Mouse (Mus musculus): ENCODE results near the gene Irf1. TPM values are rescaled to one million over a fixed set of nuclear protein-coding genes. Genes with fewer than 3 reads are reported as not detected.
"Not testable (repeated sequence)": the region's sequence is repeated elsewhere in the genome, so short reads cannot be mapped to it uniquely, and the experiment has no call there.

The Irf1 gene
- polyA plus RNA-seq, 1 experiment from 2014 or later = 2.8 TPM

DNA sequence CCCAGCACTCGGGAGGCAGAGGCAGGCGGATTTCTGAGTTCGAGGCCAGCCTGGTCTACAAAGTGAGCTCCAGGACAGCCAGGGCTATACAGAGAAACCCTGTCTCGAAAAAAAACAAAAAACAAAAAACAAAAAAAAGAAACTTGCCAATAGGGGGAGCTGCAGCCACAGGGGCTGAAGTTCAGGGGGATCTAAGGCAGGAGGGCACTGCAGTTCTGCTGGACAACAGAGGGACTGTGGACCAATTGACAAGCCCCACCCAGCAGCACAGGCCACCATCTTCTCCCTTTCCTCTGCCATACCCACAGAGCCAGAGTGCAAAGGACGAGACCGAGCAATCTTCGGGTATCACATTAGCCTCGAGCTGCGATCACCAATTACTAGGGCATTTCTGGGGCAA, 11.8 kb upstream of the Irf1 start:
- not testable (repeated sequence) for H3K9ac ChIP-seq (ENCODE audit: low read length); H3K9me3 ChIP-seq (ENCODE audit: control insufficient read depth, low read length); H3K4me1 ChIP-seq (ENCODE audit: control insufficient read depth, insufficient read depth, low read length); DNase-seq (ENCODE audit: low spot score, missing footprints); ATAC-seq (ENCODE audit: low FRiP score); H3K36me3 ChIP-seq (ENCODE audit: control insufficient read depth, insufficient read depth, low read length); H3K4me2 ChIP-seq; H3K27ac ChIP-seq (ENCODE audit: low read depth, low read length); H3K4me3 ChIP-seq (ENCODE audit: low read depth, low read length)
- 88% methylated on average over 9 of the region's 9 CpGs for WGBS
- peaks cover 26% of the 10 kb centered on the region for H3K27me3 ChIP-seq (ENCODE audit: control insufficient read depth, insufficient read depth, low read length)

DNA sequence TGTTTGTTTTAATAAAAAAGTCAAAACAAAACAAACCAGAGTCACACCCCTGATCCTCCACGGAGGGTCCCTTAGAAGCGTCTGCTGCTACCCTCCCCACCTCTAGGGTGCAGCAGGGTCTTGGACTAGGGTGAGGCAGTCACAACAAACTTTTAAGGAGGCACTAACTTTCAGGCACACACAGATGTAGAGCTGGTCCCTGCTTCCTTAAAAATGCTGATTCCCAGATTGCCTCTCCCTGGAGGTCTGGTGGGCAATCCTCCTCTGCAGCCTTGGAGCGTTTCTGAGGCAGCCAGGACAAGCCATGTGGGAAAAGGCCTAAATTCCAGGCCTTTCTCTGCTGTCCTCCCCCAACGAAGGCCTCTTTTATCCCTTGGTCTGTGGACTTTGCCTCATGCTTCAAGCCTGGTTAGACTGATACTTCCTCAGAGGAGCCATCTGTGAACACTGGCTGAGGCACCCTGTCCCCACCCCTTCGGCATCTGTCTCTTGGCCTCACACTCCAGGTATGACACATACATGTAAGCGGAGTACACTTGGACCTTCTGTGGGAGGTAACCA, 10.9 kb upstream of the Irf1 start:
- Histone ChIP-seq H3K36me3 (ENCODE audit: control insufficient read depth, insufficient read depth, low read length) (no peaks in the 10 kb centered on the region), H3K4me1 (ENCODE audit: control insufficient read depth, insufficient read depth, low read length) (peaks cover 18% of the 10 kb centered on the region), H3K27ac (ENCODE audit: low read depth, low read length) (no peak overlapping the region), H3K9me3 (ENCODE audit: control insufficient read depth, low read length) (no peaks in the 10 kb centered on the region), H3K4me3 (ENCODE audit: low read depth, low read length) (no peak overlapping the region), H3K27me3 (ENCODE audit: control insufficient read depth, insufficient read depth, low read length) (peaks cover 30% of the 10 kb centered on the region), H3K9ac (ENCODE audit: low read length) (no peak overlapping the region), H3K4me2 (no peak overlapping the region)
- WGBS = 42% methylated on average over 6 of the region's 6 CpGs
- ATAC-seq (ENCODE audit: low FRiP score) (no peak), DNase-seq (ENCODE audit: low spot score, missing footprints) (no peak)

DNA sequence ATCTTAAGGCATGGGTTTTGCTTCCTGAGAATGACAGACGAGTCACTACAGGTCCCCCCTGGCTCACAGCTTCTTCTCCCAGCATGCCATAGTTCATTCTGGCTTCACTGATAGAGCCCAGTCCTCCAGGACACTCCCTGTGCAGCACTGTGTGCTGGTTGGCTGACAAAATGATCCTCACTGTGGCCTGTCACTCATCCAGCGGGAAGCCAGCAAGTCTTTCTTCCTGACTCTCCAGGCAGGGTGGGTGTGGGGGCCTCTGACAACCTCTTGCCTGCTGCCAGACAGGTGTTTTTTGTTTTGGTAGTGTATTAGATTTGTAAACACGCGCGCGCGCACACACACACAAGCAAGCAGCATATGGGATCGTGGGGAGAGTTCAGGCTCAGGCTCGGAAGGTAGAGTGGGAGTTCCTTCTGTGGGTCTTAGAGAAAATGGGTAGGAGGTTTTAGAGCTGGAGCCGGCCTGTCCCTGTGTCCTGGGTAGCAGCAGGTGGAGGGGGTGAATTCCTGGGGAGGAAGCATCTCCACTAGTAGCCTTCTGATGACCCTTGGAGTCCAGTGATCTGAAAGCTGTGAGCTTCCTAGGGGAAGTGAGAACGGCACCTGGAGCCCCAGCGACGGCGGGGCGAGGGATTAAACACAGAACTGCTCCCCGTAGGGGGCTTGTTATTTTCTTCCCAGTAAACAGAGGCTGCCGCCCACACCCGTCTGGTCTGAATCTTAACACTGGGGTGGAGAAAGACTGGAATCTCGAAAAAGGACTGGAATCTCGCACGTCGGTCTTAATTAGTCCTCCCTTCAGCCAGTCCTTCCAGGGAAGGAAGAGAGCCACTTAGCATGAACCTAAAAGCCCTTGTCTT, 10.0 kb upstream of the Irf1 start:
- Histone ChIP-seq H3K36me3 (ENCODE audit: control insufficient read depth, insufficient read depth, low read length) (no peaks in the 10 kb centered on the region), H3K4me3 (ENCODE audit: low read depth, low read length) (no peak overlapping the region), H3K9ac (ENCODE audit: low read length) (no peak overlapping the region), H3K9me3 (ENCODE audit: control insufficient read depth, low read length) (no peaks in the 10 kb centered on the region), H3K27ac (ENCODE audit: low read depth, low read length) (no peak overlapping the region), H3K27me3 (ENCODE audit: control insufficient read depth, insufficient read depth, low read length) (peaks cover 34% of the 10 kb centered on the region), H3K4me1 (ENCODE audit: control insufficient read depth, insufficient read depth, low read length) (peaks cover 20% of the 10 kb centered on the region), H3K4me2 (peak overlapping the region; percentile 12)
- ATAC-seq (ENCODE audit: low FRiP score) (no peak), DNase-seq (ENCODE audit: low spot score, missing footprints) (peak; percentile 89)
- 7% methylated on average over 22 of the region's 22 CpGs for WGBS

DNA sequence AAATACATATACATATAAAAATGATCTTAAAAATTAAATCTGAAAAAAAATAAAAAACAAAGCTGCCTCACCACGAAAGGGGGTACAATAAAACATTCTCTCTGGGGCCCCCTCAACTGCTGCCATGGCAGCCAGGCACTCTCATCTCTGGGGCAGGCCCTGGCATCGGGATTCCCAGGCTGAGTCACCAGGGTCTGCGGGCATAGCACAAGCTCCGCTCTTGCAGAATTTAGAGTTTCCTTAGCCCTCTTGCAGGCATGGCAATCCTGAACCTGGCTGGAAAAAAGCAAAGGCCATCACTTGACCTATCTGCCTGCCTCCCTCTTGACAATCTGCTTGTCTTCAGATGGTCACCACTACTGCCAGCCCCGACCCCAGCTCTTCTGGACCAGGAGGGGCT, 8.5 kb upstream of the Irf1 start:
- ATAC-seq (ENCODE audit: low FRiP score) (no peak), DNase-seq (ENCODE audit: low spot score, missing footprints) (no peak)
- H3K36me3 ChIP-seq (ENCODE audit: control insufficient read depth, insufficient read depth, low read length) = no peaks in the 10 kb centered on the region
- H3K27me3 ChIP-seq (ENCODE audit: control insufficient read depth, insufficient read depth, low read length) = peaks cover 34% of the 10 kb centered on the region
- H3K4me2 ChIP-seq = no peak overlapping the region
- H3K9me3 ChIP-seq (ENCODE audit: control insufficient read depth, low read length) = no peaks in the 10 kb centered on the region
- H3K4me1 ChIP-seq (ENCODE audit: control insufficient read depth, insufficient read depth, low read length) = peaks cover 20% of the 10 kb centered on the region
- 76% methylated on average over 5 of the region's 5 CpGs for WGBS
- no peak overlapping the region for H3K9ac ChIP-seq (ENCODE audit: low read length)
- H3K4me3 ChIP-seq (ENCODE audit: low read depth, low read length) = no peak overlapping the region
- H3K27ac ChIP-seq (ENCODE audit: low read depth, low read length) = no peak overlapping the region

DNA sequence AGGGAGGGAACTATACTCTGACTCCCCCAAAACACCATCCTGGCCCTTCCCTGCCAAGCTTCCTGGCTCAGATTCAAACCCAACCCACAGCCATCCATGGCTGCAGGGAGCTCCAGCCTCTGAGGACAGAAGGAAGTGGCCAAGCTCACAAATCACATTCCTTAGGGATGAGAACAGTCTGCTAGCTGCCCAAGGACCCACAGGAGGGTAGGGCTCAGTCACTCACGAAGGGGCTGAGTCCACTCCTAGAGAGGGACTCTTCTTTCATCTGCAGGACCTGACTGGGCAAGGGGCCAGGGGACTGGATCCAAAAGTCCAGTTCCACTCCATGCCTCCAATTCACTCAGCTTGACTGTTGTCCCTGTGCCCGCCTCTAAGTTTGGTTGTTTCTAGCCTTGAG, 8.0 kb upstream of the Irf1 start:
- Histone ChIP-seq H3K27ac (ENCODE audit: low read depth, low read length) (no peak overlapping the region), H3K9ac (ENCODE audit: low read length) (no peak overlapping the region), H3K27me3 (ENCODE audit: control insufficient read depth, insufficient read depth, low read length) (peaks cover 34% of the 10 kb centered on the region), H3K36me3 (ENCODE audit: control insufficient read depth, insufficient read depth, low read length) (no peaks in the 10 kb centered on the region), H3K9me3 (ENCODE audit: control insufficient read depth, low read length) (no peaks in the 10 kb centered on the region), H3K4me2 (no peak overlapping the region), H3K4me1 (ENCODE audit: control insufficient read depth, insufficient read depth, low read length) (peaks cover 20% of the 10 kb centered on the region), H3K4me3 (ENCODE audit: low read depth, low read length) (no peak overlapping the region)
- WGBS = 65% methylated on average over 2 of the region's 2 CpGs
- DNase-seq (ENCODE audit: low spot score, missing footprints) (no peak), ATAC-seq (ENCODE audit: low FRiP score) (no peak)

DNA sequence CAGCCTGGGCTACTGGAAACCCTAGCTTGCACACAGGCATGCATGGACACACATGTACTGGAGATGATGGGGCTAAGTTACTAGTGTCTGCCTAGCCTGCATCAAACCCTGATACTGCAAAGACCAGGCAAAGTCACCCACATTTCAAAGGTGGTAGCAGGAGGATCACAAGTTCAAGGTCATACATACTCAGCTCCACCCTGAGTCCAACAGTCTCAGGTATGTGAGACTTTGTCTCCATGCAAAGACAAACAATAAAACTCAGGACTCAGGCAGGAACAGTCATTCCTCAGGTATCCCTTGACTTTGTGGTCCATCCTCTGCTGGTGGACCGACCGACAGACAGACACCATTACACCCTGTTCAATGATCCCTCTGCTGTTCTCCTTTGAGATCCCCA, 7.4 kb upstream of the Irf1 start:
- H3K36me3 ChIP-seq (ENCODE audit: control insufficient read depth, insufficient read depth, low read length) = no peaks in the 10 kb centered on the region
- no peaks in the 10 kb centered on the region for H3K9me3 ChIP-seq (ENCODE audit: control insufficient read depth, low read length)
- DNase-seq (ENCODE audit: low spot score, missing footprints) (no peak), ATAC-seq (ENCODE audit: low FRiP score) (no peak)
- no peak overlapping the region for H3K4me2 ChIP-seq
- H3K4me3 ChIP-seq (ENCODE audit: low read depth, low read length) = no peak overlapping the region
- no peak overlapping the region for H3K9ac ChIP-seq (ENCODE audit: low read length)
- H3K4me1 ChIP-seq (ENCODE audit: control insufficient read depth, insufficient read depth, low read length) = peaks cover 20% of the 10 kb centered on the region
- peaks cover 34% of the 10 kb centered on the region for H3K27me3 ChIP-seq (ENCODE audit: control insufficient read depth, insufficient read depth, low read length)
- no peak overlapping the region for H3K27ac ChIP-seq (ENCODE audit: low read depth, low read length)
- WGBS = 62% methylated on average over 2 of the region's 2 CpGs

DNA sequence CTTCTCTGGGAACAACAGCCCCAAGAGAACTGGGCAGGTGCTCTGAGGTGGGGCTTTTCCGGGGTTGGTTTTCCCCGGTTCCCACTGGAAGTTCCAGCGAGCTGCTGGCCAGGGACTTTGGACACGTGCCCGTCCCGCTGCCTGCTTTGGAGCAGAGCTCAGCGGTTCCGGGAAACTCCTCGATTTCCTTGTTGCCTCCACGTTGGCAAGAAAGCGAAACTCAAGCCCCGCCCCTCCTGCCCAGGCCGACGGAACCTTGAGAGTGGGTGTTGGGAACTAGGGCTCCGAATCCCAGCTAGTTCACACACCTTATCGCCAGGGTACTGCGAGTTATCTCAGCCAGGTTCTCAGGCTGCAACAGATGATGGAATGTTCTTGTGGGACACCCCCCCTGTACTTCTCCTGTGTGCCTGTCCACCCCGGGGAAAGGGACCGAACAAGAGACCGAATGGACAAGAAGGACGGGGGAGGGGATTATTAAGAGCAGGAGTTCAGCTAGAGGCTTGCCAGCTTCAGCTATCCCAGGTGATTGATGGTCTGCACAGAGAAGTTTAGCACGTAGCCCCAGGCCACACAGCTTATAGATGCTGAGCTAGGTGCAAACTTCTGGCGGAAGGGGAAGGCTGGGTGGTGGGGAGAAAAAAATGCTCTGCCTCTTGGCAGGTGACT, 6.9 kb upstream of the Irf1 start:
- no peak overlapping the region for H3K27ac ChIP-seq (ENCODE audit: low read depth, low read length)
- 0 out of 2 replicates have a peak overlapping the region, but pooled peaks have one; percentile 5 for H3K9ac ChIP-seq (ENCODE audit: low read length)
- peak; percentile 87 for DNase-seq (ENCODE audit: low spot score, missing footprints)
- H3K4me3 ChIP-seq (ENCODE audit: low read depth, low read length) = peak overlapping the region; percentile 23; the same call in 1 of the 2 replicates
- no peaks in the 10 kb centered on the region for H3K9me3 ChIP-seq (ENCODE audit: control insufficient read depth, low read length)
- 10% methylated on average over 23 of the region's 23 CpGs for WGBS
- peaks cover 20% of the 10 kb centered on the region for H3K4me1 ChIP-seq (ENCODE audit: control insufficient read depth, insufficient read depth, low read length)
- no peaks in the 10 kb centered on the region for H3K36me3 ChIP-seq (ENCODE audit: control insufficient read depth, insufficient read depth, low read length)
- peak; percentile 25; the same call in 1 of the 2 replicates for ATAC-seq (ENCODE audit: low FRiP score)
- peaks cover 34% of the 10 kb centered on the region for H3K27me3 ChIP-seq (ENCODE audit: control insufficient read depth, insufficient read depth, low read length)
- peak overlapping the region; percentile 46 for H3K4me2 ChIP-seq

DNA sequence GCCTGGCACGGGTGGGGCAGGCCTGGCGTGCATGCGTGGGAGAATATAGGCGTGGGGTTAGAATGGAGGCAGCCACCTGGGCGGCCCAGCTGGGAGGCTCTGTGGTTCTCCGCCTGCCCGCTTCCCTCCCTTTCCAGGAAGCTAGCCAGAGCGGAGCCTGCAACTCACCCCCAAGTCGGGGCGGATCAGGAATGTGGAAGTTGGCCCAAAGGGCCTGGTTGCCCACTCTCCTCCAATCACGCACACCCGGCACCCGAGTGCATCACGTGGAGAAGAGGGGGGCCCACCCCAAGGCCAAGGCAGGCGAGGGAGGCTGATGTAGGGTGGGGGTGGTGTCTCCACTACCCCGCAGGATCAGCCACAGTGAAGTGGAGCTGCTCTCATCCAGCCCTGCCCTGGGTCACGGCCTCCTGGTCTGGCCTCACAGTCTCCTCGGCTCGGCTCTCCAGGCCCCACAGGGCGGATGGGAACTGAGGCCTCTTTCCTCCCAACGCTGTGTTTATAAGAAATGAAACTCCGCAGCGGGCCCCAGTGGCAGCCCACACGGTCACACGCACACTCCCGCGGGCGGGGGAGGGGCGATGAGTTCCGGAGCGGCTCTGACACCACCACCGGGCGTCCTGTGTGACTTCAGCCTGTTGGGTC, 6.2 kb upstream of the Irf1 start:
- peak; percentile 80 for ATAC-seq (ENCODE audit: low FRiP score)
- Histone ChIP-seq H3K27me3 (ENCODE audit: control insufficient read depth, insufficient read depth, low read length) (peaks cover 35% of the 10 kb centered on the region), H3K27ac (ENCODE audit: low read depth, low read length) (no peak overlapping the region), H3K9ac (ENCODE audit: low read length) (peak overlapping the region; percentile 64), H3K4me2 (peak overlapping the region; percentile 46), H3K4me3 (ENCODE audit: low read depth, low read length) (peak overlapping the region; percentile 23), H3K36me3 (ENCODE audit: control insufficient read depth, insufficient read depth, low read length) (no peaks in the 10 kb centered on the region), H3K4me1 (ENCODE audit: control insufficient read depth, insufficient read depth, low read length) (peaks cover 20% of the 10 kb centered on the region), H3K9me3 (ENCODE audit: control insufficient read depth, low read length) (no peaks in the 10 kb centered on the region)
- DNase-seq (ENCODE audit: low spot score, missing footprints) = peak; percentile 95
- WGBS = 4% methylated on average over 33 of the region's 33 CpGs

Data from midbrain, embryonic 11.5 days (tissue).